Mouse (Mus musculus): ENCODE data around the gene Dpep2nb. TPM values are rescaled to one million over a fixed set of nuclear protein-coding genes. Genes with fewer than 3 reads are reported as not detected.
A peak's percentile ranks its signal among the peaks of the same experiment; 100 is the strongest.

The Dpep2nb gene
- polyA plus RNA-seq, 1 experiment from 2014 or later: not detected

DNA sequence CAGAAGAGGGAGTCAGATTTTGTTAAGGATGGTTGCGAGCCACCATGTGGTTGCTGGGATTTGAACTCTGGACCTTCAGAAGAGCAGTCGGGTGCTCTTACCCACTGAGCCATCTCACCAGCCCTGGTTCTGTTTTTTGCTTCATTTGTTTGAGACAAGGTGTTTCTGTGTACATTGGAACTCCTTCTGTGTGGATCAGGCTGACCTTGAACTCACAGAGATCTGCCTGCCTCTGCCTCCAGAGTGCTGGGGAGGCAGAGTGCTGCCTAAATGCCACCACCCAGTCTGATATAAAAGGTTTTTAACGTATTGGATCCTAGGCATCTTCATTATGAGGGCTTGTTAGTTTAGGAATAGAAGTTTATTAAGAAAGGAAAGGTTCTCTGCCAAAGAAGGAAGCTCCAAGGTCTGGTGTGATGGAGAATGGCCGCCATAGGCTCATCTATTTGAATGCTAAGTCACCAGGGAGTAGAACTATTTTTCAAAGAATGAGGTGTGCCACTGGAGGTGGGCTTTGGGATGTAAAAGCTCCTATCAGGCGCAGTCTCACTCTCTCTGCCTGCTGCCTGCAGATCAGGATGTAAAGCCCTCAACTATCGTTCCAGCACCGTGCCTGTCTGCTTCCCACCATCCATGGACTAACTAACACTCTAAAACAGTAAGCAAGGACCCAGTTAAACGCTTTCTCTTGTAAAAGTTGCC is 34.6 kb downstream of the Dpep2nb start:
- ATAC-seq (ENCODE audit: insufficient number of reproducible peaks, low FRiP score, low TSS enrichment, low read depth): no peak
- WGBS: 65% methylated on average over 8 of the region's 8 CpGs
- Histone ChIP-seq H3K4me3 (no peak overlapping the region), H3K27ac (no peak overlapping the region), H3K36me3 (no peaks in the 10 kb centered on the region), H3K9ac (no peak overlapping the region), H3K27me3 (no peaks in the 10 kb centered on the region), H3K4me2 (no peak overlapping the region), H3K4me1 (peaks cover 10% of the 10 kb centered on the region), H3K9me3 (no peaks in the 10 kb centered on the region)

DNA sequence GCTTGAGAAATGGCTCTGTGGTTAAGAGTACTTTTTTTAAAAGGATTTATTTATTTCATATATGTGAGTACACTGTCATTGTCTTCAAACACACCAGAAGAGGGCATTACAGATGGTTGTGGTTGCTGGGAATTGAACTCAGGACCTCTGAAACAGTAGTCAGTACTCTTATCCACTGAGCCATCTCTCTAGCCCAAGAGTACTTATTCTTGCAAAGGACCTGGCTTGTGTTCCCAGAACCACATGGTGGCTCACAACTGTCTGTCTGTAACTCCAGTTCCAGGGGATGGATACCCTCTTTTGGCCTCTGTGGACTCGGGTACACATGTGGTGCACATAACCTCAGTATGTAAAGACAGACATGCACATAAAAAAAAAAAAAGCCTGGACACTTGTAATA is 36.4 kb downstream of the Dpep2nb start:
- 57% methylated on average over 1 of the region's 1 CpGs for WGBS
- Histone ChIP-seq H3K27ac (no peak overlapping the region), H3K27me3 (no peaks in the 10 kb centered on the region), H3K9me3 (no peaks in the 10 kb centered on the region), H3K4me3 (no peak overlapping the region), H3K36me3 (no peaks in the 10 kb centered on the region), H3K4me2 (no peak overlapping the region), H3K9ac (no peak overlapping the region), H3K4me1 (peaks cover 19% of the 10 kb centered on the region)
- no peak for ATAC-seq (ENCODE audit: insufficient number of reproducible peaks, low FRiP score, low TSS enrichment, low read depth)

DNA sequence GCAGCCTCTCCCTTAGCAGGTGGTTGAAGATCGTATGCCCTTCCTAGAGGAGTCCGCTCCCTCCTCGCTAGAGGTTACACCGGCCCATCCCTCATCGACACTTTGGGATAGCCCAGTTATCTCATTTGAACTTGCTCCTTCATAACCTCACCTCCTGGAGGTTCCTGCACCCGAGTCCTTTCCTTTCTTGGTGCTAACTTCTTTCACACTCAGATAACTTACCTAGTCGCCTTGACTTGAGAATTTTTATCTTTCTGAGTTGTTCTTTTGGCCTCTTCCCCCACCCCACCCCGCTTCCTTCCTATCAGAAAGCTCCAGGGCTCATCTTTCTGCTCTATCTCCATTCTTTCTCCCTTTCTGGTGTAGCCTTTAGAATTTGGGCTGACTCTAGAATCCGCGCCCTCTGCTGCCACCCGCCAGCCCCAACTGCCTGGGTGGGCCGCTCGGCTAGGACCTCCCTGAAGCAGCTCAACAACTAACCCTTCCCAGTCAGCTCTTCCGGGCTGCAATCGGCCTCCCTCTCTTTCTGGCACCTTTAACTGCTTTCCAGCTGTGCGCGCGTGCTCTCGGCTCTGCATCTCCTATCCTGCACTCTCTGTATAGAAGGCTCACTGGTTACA is 39.0 kb downstream of the Dpep2nb start:
- 6% methylated on average over 19 of the region's 19 CpGs for whole genome bisulfite sequencing
- Histone ChIP-seq H3K27me3 (no peaks in the 10 kb centered on the region), H3K4me1 (peaks cover 39% of the 10 kb centered on the region), H3K4me2 (peak overlapping the region; percentile 63), H3K9ac (no peak overlapping the region), H3K4me3 (peak overlapping the region; percentile 88), H3K27ac (peak overlapping the region; percentile 67), H3K9me3 (no peaks in the 10 kb centered on the region), H3K36me3 (no peaks in the 10 kb centered on the region)
- no peak for ATAC-seq (ENCODE audit: insufficient number of reproducible peaks, low FRiP score, low TSS enrichment, low read depth)

DNA sequence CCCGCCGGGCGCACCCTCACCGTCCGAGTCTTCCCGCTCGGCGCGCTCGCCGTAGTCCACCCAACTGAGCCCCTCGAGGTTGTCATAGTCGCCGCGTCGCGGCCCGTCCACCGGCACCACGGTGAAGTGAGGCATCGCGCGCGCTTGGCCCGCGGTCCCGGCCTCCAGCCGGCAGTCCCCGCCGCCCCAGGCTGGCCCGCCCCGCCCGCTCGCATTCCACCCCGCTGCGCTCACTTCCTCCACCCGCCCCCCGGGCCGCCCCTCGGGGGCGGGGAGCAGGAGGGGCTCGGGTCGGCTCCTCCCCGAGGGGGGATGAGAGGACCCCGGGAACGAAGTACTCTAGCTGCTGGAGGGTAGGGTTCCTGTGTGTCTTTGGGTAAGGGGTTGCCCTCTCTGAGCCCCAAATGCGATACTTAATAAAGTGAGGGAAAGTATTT is 39.9 kb downstream of the Dpep2nb start, which contains the start of gene Slc12a4:
TSS of gene Slc12a4 (minus strand) at position 193 of the 437 bp plus-strand sequence.
- Histone ChIP-seq H3K4me3 (peak within 1 kb of the TSS; percentile 88), H3K27ac (peak within 1 kb of the TSS; percentile 96), H3K4me1 (peaks cover 46% of the 10 kb centered on the region), H3K9ac (peak within 1 kb of the TSS; percentile 82), H3K36me3 (no peaks in the 10 kb centered on the region), H3K27me3 (no peaks in the 10 kb centered on the region), H3K9me3 (no peaks in the 10 kb centered on the region), H3K4me2 (peak within 1 kb of the TSS; percentile 63)
- WGBS: under 1% methylated on average over 42 of the region's 47 CpGs
- peak; percentile 89 for ATAC-seq (ENCODE audit: insufficient number of reproducible peaks, low FRiP score, low TSS enrichment, low read depth)

DNA sequence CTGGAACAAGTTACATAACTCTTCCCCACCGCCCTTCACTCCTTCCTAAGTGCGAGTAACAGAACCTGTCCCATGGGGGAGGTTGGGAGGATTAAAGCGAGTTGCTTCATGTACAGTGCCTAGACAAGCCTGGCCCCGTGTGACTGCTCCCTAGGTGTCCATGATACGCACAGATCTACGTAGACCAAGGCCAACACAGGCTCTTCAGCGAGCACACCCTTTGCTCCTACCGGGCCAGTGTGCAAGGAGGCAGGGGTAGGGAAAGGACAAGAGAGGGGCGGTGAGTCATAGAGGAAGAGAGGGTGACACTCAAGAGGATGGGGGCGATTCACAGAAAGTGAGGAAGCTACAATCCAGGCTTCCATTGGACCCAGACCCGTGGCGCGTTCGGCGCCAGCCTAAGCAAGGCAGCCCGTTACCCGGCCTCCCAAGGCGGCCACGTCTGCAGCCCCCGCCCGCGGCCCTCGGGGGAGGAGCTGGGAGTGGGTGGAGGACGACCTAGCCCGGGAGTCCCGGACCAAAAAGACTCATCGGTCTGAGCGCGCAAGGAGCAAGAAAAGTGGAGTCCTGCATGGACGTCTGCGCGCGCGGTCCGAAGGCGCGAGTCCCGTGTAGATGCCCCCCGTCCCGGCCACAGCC is 40.4 kb downstream of the Dpep2nb start:
- Histone ChIP-seq H3K9ac (peak overlapping the region; percentile 82), H3K27me3 (no peaks in the 10 kb centered on the region), H3K4me3 (peak overlapping the region; percentile 88), H3K27ac (peak overlapping the region; percentile 96), H3K4me1 (peaks cover 48% of the 10 kb centered on the region), H3K9me3 (no peaks in the 10 kb centered on the region), H3K4me2 (peak overlapping the region; percentile 63), H3K36me3 (0 out of 2 replicates have a peak, but pooled peaks cover under 1% of the 10 kb centered on the region)
- WGBS: 1% methylated on average over 40 of the region's 40 CpGs
- ATAC-seq (ENCODE audit: insufficient number of reproducible peaks, low FRiP score, low TSS enrichment, low read depth): peak; percentile 78

DNA sequence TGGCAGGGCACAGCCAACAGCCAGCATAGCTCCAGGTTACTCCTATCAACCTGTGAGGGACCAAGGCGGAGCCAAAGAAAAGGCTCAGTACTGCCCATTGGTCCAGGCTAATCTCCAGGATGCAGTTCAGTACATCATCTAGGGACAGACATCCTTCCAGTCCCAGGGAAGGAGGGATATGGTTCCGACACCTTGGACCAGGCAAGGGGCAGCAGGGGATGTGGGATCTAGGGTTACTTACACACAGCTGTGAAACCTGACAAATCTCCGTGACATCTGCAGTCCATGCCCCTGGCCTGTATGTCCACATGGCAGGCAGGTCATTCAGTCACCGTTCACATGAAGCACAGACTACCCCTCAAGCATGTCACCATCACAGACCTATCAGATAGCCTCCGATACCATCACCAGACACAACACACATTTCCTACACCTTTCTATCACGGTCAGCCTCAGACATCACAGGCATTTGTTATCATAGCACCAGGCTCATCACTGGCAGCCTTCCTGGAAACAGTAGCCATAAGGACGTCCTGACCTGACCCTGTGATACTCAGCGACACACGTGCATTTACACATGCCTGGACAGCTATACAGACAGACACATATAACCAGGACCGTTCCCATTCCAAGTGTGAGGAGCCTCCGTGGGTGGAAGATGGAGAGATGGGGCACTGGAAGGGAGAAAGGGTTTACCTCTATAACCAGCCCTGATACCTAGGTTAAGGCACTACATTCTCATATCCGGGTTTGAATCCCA is 41.1 kb downstream of the Dpep2nb start:
- peak overlapping the region; percentile 96; the same call in 1 of the 2 replicates for H3K27ac ChIP-seq
- 43% methylated on average over 12 of the region's 12 CpGs for WGBS
- H3K4me3 ChIP-seq: peak overlapping the region; percentile 88
- peaks cover 8% of the 10 kb centered on the region for H3K36me3 ChIP-seq
- no peaks in the 10 kb centered on the region for H3K9me3 ChIP-seq
- H3K4me2 ChIP-seq: peak overlapping the region; percentile 63
- peak overlapping the region; percentile 82 for H3K9ac ChIP-seq
- ATAC-seq (ENCODE audit: insufficient number of reproducible peaks, low FRiP score, low TSS enrichment, low read depth): no peak
- H3K4me1 ChIP-seq: peaks cover 54% of the 10 kb centered on the region
- H3K27me3 ChIP-seq: no peaks in the 10 kb centered on the region

DNA sequence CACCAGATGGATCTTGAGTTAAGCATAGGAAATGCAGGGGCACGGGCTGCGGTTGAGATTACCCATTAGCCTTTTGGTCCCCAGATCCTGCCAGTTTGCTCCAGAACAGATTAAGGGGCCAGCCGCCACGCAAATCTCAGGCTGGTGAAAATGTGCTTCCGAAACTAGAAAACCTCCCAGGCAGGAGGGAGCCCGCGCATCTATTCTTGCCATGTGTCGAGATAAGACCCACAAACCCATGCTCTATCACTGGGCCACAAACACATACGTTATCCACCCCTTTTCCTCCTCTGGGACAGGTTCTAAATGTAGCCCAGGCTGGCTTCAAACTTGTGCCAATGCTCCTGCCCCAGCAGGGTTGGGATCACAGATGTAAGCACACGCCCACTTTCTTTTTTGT is 44.2 kb downstream of the Dpep2nb start:
- Histone ChIP-seq H3K9ac (no peak overlapping the region), H3K27me3 (no peaks in the 10 kb centered on the region), H3K4me1 (peaks cover 54% of the 10 kb centered on the region), H3K4me2 (no peak overlapping the region), H3K9me3 (no peaks in the 10 kb centered on the region), H3K4me3 (no peak overlapping the region), H3K27ac (no peak overlapping the region), H3K36me3 (peaks cover 34% of the 10 kb centered on the region)
- WGBS: 87% methylated on average over 10 of the region's 10 CpGs
- no peak for ATAC-seq (ENCODE audit: insufficient number of reproducible peaks, low FRiP score, low TSS enrichment, low read depth)

DNA sequence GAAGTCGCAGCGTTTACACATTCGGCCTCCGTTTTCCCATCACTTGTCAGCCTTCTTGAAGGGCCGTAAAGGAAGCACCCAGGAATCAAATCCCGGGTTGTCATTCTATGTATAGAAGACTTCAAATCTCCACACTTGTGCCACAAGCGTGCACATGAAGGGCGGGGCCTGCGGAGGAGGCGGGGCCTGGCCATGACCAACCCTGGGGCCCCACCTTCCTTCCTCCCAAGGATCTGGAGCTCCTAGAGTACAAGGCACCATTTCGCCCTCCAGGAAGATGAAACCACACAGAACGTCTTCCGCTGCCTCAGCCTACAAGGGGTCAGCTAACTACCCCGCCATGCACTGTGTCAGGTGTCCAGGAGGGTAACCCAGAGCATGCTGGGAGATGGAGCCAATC is 44.7 kb downstream of the Dpep2nb start:
- no peak for ATAC-seq (ENCODE audit: insufficient number of reproducible peaks, low FRiP score, low TSS enrichment, low read depth)
- Histone ChIP-seq H3K27me3 (no peaks in the 10 kb centered on the region), H3K27ac (no peak overlapping the region), H3K4me2 (no peak overlapping the region), H3K4me1 (peaks cover 51% of the 10 kb centered on the region), H3K9ac (no peak overlapping the region), H3K4me3 (no peak overlapping the region), H3K9me3 (no peaks in the 10 kb centered on the region), H3K36me3 (peaks cover 38% of the 10 kb centered on the region)
- 77% methylated on average over 14 of the region's 14 CpGs for WGBS

DNA sequence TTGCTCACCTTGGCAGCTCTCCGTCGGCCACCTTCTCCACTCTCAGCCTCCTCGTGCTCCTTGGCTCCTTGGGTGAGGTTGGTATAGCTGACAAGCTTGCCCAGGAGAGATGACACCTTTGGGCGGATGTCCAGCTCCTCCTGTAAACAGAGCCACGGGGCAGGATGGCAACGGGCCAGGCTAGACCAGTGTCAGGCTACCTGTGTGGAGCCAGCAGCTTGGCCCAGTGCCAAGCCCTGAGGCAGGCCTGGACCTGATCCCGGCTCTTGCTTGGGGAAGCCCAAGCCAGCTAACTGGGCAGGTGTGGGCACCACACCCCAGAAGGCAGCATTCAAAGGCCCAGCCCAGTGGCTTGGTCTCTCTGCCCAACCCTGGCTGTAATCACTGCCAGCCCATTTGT is 46.4 kb downstream of the Dpep2nb start:
- H3K4me1 ChIP-seq: peaks cover 42% of the 10 kb centered on the region
- no peak overlapping the region for H3K9ac ChIP-seq
- no peaks in the 10 kb centered on the region for H3K27me3 ChIP-seq
- WGBS: 64% methylated on average over 7 of the region's 7 CpGs
- no peak overlapping the region for H3K4me3 ChIP-seq
- ATAC-seq (ENCODE audit: insufficient number of reproducible peaks, low FRiP score, low TSS enrichment, low read depth): no peak
- no peak overlapping the region for H3K27ac ChIP-seq
- H3K9me3 ChIP-seq: no peaks in the 10 kb centered on the region
- H3K4me2 ChIP-seq: no peak overlapping the region
- H3K36me3 ChIP-seq: peaks cover 51% of the 10 kb centered on the region

DNA sequence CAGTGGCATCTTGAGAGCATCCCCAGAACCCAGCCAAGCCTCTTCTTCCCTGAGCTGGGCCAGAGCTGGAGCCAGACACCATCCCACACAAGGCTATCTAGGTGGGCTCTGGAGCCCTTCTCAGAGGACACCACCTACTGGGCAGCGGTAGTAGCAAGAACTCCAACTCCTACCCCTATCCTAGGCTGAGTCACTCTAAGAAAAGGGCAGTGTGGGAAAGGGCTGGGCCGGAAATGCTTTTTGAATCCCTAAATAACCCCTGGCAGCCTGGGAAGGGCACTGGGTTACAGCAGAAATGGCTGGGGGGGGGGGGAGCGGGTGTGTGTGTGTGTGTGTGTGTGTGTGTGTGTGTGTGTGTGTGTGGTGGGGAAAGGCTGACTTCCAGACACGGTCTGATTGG is 48.0 kb downstream of the Dpep2nb start:
- H3K36me3 ChIP-seq: peaks cover 66% of the 10 kb centered on the region
- no peak overlapping the region for H3K4me2 ChIP-seq
- H3K9ac ChIP-seq: no peak overlapping the region
- WGBS: 52% methylated on average over 3 of the region's 4 CpGs
- H3K27ac ChIP-seq: no peak overlapping the region
- ATAC-seq (ENCODE audit: insufficient number of reproducible peaks, low FRiP score, low TSS enrichment, low read depth): no peak
- H3K27me3 ChIP-seq: no peaks in the 10 kb centered on the region
- H3K9me3 ChIP-seq: no peaks in the 10 kb centered on the region
- H3K4me3 ChIP-seq: no peak overlapping the region
- H3K4me1 ChIP-seq: peaks cover 29% of the 10 kb centered on the region

DNA sequence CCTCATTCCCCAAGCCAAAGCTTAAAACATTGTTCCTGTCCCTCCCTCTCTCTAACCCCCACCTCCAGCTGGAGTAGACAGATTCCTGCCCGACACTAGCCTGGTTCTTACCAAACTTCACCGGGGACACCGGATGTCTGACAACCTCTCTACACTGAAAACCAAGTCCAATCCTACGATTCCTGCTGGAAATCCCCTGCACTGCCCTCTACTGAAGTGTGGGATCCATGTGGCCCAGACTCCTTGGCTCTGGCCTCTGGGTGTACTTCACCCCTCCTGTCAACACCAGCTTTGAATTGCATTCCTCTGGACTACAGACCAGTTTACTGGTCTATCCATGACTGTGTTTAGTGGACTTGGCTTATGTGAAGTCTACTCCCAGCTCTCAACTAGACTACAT is 49.2 kb downstream of the Dpep2nb start:
- peaks cover 77% of the 10 kb centered on the region for H3K36me3 ChIP-seq
- no peak overlapping the region for H3K4me2 ChIP-seq
- H3K4me1 ChIP-seq: peaks cover 23% of the 10 kb centered on the region
- no peaks in the 10 kb centered on the region for H3K27me3 ChIP-seq
- H3K4me3 ChIP-seq: no peak overlapping the region
- no peak for ATAC-seq (ENCODE audit: insufficient number of reproducible peaks, low FRiP score, low TSS enrichment, low read depth)
- H3K9me3 ChIP-seq: no peaks in the 10 kb centered on the region
- H3K9ac ChIP-seq: no peak overlapping the region
- WGBS: 84% methylated on average over 4 of the region's 4 CpGs
- H3K27ac ChIP-seq: no peak overlapping the region

All from limb, embryonic 15.5 days (tissue).